ENCODE assay signal across 11 mouse cellular contexts in genomic region chr8:35143684-35144083, GRCm38 (mm10).
"Had no signal": no experiment of that assay in that cellular context is flagged by ENCODE, and none has a peak within 500 bp of the region (broad histone marks: within the 10 kb centered on the region; RNA-seq: fewer than 3 reads in every experiment).

No protein-coding gene starts in this region.

- H3K4me1 ChIP-seq: liver, embryonic 12.5 days; neural tube, embryonic 13.5 days; stomach, embryonic 15.5 days had no signal

- H3K27ac ChIP-seq: limb, embryonic 10.5 days; liver, embryonic 12.5 days; neural tube, embryonic 13.5 days; stomach, embryonic 15.5 days had no signal

- ATAC-seq: liver, embryonic 12.5 days had no signal

- H3K9me3 ChIP-seq: limb, embryonic 10.5 days; liver, embryonic 12.5 days; midbrain, embryonic 10.5 days; neural tube, embryonic 13.5 days; stomach, embryonic 15.5 days had no signal

- DNase-seq: lung, embryonic 14.5 days; retina, postnatal 1 day; right cerebral cortex, postnatal 4 days; spleen, adult 18-20 months; thymus, adult 2 months; thymus, postnatal 25 days had no signal

- H3K27me3 ChIP-seq: liver, embryonic 12.5 days; neural tube, embryonic 13.5 days; stomach, embryonic 15.5 days had no signal

- H3K4me2 ChIP-seq: liver, embryonic 12.5 days; lung, embryonic 14.5 days; neural tube, embryonic 13.5 days; stomach, embryonic 15.5 days had no signal

- H3K36me3 ChIP-seq: limb, embryonic 10.5 days; liver, embryonic 12.5 days; midbrain, embryonic 10.5 days; neural tube, embryonic 13.5 days; stomach, embryonic 15.5 days had no signal

- H3K9ac ChIP-seq: liver, embryonic 12.5 days; lung, embryonic 14.5 days; neural tube, embryonic 13.5 days; stomach, embryonic 15.5 days had no signal

- H3K4me3 ChIP-seq: limb, embryonic 10.5 days; liver, embryonic 12.5 days; midbrain, embryonic 10.5 days; neural tube, embryonic 13.5 days; stomach, embryonic 15.5 days had no signal
